Mouse (Mus musculus) erythroblast, embryonic 14.5 days (primary cell): ENCODE results near the gene Wasf3.

Experiments used
- GATA1 ChIP-seq: IDR thresholded peaks from 2 replicates; pipeline ENCODE4 v1.6.1; 2012; ENCODE audit warnings: low read length, inconsistent platforms, mixed read lengths
- TAL1 ChIP-seq: IDR thresholded peaks from 3 replicates; pipeline ENCODE4 v1.6.1; 2012; ENCODE audit warnings: low read length, inconsistent platforms, mixed read lengths

DNA sequence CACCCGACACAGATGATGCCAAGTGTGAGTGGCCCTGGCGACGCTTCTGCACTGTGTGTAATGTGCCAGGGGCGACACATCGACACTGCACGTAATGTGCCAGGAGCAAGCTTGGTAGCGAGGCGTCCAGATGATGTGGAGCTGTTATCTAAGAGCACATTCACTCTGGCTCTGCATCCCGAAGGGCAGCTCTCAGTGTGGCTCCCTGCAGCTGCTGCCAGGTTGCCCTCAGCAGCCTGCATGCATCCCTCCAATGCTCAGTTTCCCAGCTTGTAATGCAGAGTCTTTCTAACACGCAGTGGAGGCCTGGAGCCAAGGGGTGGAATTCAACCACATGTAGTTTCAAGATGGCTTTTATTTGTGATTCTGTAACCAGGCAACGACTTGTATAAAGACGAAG is 30.4 kb downstream of the Wasf3 start:
- no peak for TF ChIP-seq TAL1
- no peak for TF ChIP-seq GATA1
